Mouse (Mus musculus) heart, embryonic 15.5 days (tissue): ENCODE results near the gene Lingo1. TPM values are rescaled to one million over a fixed set of nuclear protein-coding genes. Genes with fewer than 3 reads are reported as not detected.

ENCODE experiments used
- ATAC-seq: fragments of 200-750 bp; cut with Nextera tagmentation; replicated peaks from 2 replicates; pipeline ENCODE4 v1.8.0; 2017; ENCODE audit warnings: low read depth, moderate TSS enrichment; ENCODE audit not compliant: insufficient number of reproducible peaks, insufficient read depth, low FRiP score
- H3K27ac ChIP-seq: fragments of 300-500 bp; sonication (generic); 2 replicates; pipeline ENCODE4 v1.5.1; 2015; ENCODE audit warnings: mild to moderate bottlenecking, inconsistent platforms
- H3K27me3 ChIP-seq: fragments of 300-500 bp; sonication (generic); 2 replicates; pipeline ENCODE4 v1.6.1; 2015; ENCODE audit warnings: inconsistent platforms
- H3K36me3 ChIP-seq: fragments of 300-500 bp; sonication (generic); 2 replicates; pipeline ENCODE4 v1.6.1; 2015; ENCODE audit warnings: mild to moderate bottlenecking, inconsistent platforms
- H3K4me1 ChIP-seq: fragments of 300-500 bp; sonication (generic); replicated peaks from 2 replicates; pipeline ENCODE4 v1.6.1; 2015; ENCODE audit warnings: inconsistent platforms
- H3K4me2 ChIP-seq: fragments of 300-500 bp; sonication (generic); 2 replicates; pipeline ENCODE4 v1.6.1; 2015; ENCODE audit warnings: inconsistent platforms, mild to moderate bottlenecking, moderate library complexity
- H3K4me3 ChIP-seq: fragments of 300-500 bp; sonication (generic); 2 replicates; pipeline ENCODE4 v1.5.1; 2015; ENCODE audit warnings: mild to moderate bottlenecking, inconsistent platforms
- H3K9ac ChIP-seq: fragments of 300-500 bp; sonication (generic); 2 replicates; pipeline ENCODE4 v1.6.1; 2015; ENCODE audit warnings: mild to moderate bottlenecking, inconsistent platforms
- H3K9me3 ChIP-seq: fragments of 300-500 bp; sonication (generic); replicated peaks from 2 replicates; pipeline ENCODE4 v1.6.1; 2016; ENCODE audit warnings: inconsistent platforms
- WGBS: fragments of 180-500 bp; shearing (Covaris S2); methylation state at CpG from one replicate; pipeline ENCODE4 v1.1.7; 2015; ENCODE audit warnings: mixed read lengths; 5-methylcytosine and 5-hydroxymethylcytosine counted together
- polyA plus RNA-seq: library from polyadenylated mRNA; unstranded; fragments of >200 nt; fragmentation: Nextera tagmentation; extraction: Ambion mirVana; gene quantifications from 2 replicates; pipeline ENCODE4 v1.2.1, GENCODE M21; 2015

Gene Lingo1
- polyA plus RNA-seq, 1 experiment from 2014 or later, result 2.3 TPM

DNA sequence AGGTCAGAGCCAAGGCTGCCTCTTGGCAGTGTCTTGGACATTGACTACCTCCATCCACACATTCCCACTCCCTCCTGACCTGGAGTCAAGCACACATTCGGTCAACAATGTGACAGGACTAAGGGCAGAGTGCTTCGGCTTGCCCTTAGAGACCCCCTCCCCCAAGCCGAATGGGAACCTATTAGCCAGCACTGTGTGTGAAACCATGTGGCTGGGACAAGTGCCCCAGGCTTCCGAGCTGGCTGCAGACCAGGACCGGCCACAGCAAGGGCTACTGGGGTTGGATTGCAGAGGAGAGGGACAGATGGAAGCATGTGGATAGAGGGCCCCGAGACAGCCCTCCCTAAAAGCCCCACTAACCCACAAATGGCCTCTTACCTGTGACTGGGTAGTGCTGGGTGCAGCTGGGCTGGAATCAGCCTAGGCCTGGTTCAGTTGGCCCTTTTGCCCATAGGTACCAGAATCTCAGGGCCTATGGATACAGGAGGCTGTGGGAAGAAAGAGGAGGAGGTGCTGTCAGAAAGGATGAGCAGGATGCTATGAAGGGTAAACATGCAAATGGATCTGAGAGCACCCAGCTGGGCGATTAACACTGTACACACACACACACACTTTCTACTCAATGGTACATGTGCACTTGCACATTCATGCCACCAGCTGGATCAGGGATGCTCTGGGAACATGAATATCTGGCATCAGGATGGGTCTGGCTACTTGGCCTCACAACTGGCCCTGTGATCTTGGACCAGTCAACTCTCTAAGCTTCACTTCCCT, 20.9 kb downstream of the Lingo1 start:
- Histone ChIP-seq H3K36me3 (no peaks in the 10 kb centered on the region), H3K27me3 (peaks cover 70% of the 10 kb centered on the region), H3K27ac (no peak overlapping the region), H3K4me3 (no peak overlapping the region), H3K4me1 (no peaks in the 10 kb centered on the region), H3K9ac (no peak overlapping the region), H3K4me2 (no peak overlapping the region), H3K9me3 (no peaks in the 10 kb centered on the region)
- 58% methylated on average over 7 of the region's 7 CpGs for WGBS
- ATAC-seq, result no peak

- ATAC-seq, result no peak
- Histone ChIP-seq H3K27me3 (peaks cover 77% of the 10 kb centered on the region), H3K4me1 (no peaks in the 10 kb centered on the region), H3K4me2 (no peak overlapping the region), H3K9me3 (no peaks in the 10 kb centered on the region), H3K4me3 (no peak overlapping the region), H3K36me3 (no peaks in the 10 kb centered on the region), H3K9ac (no peak overlapping the region), H3K27ac (no peak overlapping the region)
- WGBS, result 31% methylated on average over 6 of the region's 6 CpGs
These were observed 22.0 kb downstream of the Lingo1 start for GRCm38 (mm10) chr9:56774231-56774630.

DNA sequence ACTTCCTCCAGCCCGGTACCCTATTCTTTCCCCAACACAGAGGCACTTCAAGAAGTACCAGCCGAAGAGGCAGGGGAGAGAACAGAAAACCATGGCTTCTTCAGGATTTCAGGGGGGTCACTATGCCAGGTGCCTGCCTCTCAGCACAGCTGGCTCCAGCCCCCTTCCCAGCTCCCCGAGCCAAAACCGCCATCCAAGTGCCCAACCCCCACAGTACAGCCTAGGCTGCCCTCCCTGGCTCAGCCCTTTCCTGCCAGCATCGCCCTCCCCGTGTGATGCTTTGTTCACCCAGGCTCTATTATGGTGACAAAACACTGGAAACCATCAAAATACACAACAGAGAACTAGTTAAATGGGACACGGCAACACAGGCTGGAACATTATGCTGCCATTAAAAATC, 22.6 kb downstream of the Lingo1 start:
- Histone ChIP-seq H3K9ac (no peak overlapping the region), H3K36me3 (no peaks in the 10 kb centered on the region), H3K4me1 (no peaks in the 10 kb centered on the region), H3K9me3 (no peaks in the 10 kb centered on the region), H3K4me3 (no peak overlapping the region), H3K27ac (no peak overlapping the region), H3K27me3 (peaks cover 75% of the 10 kb centered on the region), H3K4me2 (no peak overlapping the region)
- WGBS, result 78% methylated on average over 7 of the region's 7 CpGs
- ATAC-seq, result no peak

DNA sequence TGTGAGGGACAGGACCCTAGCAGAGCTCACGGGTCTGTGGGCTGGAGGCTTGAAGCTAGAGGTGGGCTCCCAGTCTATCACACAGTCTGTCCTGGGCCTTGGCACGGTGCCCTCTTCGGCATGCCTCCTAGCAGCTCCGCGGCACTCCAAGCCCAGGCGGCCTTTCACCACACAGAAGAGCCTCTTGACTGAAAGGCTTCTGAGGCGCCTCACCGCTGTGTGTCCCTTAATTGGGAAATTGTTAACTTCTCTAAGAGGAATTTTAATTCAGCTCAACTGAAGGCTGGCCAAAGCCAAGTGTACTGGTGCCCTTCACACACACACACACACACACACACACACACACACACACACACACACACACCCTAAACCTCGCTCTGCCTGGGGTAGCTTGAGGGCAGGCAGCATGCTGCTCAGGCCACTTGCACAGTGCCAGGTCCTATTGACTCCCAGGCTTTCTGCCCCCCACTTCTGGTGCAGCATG, 28.6 kb downstream of the Lingo1 start:
- peaks cover 73% of the 10 kb centered on the region for H3K27me3 ChIP-seq
- no peaks in the 10 kb centered on the region for H3K36me3 ChIP-seq
- no peak overlapping the region for H3K4me2 ChIP-seq
- no peaks in the 10 kb centered on the region for H3K9me3 ChIP-seq
- no peak overlapping the region for H3K27ac ChIP-seq
- no peak overlapping the region for H3K4me3 ChIP-seq
- ATAC-seq, result peak; percentile 61
- H3K9ac ChIP-seq, result no peak overlapping the region
- 33% methylated on average over 9 of the region's 9 CpGs for WGBS
- peaks cover 13% of the 10 kb centered on the region for H3K4me1 ChIP-seq

- Histone ChIP-seq H3K9me3 (no peaks in the 10 kb centered on the region), H3K4me1 (peaks cover 13% of the 10 kb centered on the region), H3K4me2 (no peak overlapping the region), H3K27ac (no peak overlapping the region), H3K4me3 (no peak overlapping the region), H3K9ac (no peak overlapping the region), H3K27me3 (peaks cover 67% of the 10 kb centered on the region), H3K36me3 (no peaks in the 10 kb centered on the region)
- ATAC-seq, result no peak
- 62% methylated on average over 11 of the region's 11 CpGs for WGBS
These were observed 29.5 kb downstream of the Lingo1 start for GRCm38 (mm10) chr9:56766629-56767357.

- 86% methylated on average over 9 of the region's 9 CpGs for WGBS
- H3K27me3 ChIP-seq, result peaks cover 79% of the 10 kb centered on the region
- no peak overlapping the region for H3K27ac ChIP-seq
These were observed 34.1 kb downstream of the Lingo1 start for GRCm38 (mm10) chr9:56762106-56762562.

DNA sequence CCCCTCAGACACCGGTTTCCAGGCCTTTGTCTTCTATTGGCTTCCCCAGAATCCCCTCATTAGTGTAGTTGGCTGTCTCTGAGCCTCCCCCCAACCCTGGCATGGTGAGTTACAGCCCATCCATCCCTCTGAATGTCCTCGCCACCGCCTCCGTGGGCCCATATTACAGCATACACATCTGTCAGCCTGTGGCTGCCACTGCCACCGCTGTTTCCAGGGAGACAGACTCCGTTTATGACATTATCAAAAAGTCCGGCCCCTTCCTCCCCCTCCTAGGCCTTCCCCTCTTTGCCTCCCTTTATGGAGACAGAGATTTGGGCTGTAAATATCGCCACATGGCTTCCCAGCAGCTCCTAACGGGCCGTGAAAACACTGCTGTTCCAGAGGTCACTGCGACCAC, 38.5 kb downstream of the Lingo1 start:
- no peaks in the 10 kb centered on the region for H3K36me3 ChIP-seq
- H3K27me3 ChIP-seq, result peaks cover 57% of the 10 kb centered on the region
- WGBS, result 34% methylated on average over 11 of the region's 11 CpGs
- H3K4me3 ChIP-seq, result no peak overlapping the region
- ATAC-seq, result no peak
- H3K4me2 ChIP-seq, result no peak overlapping the region
- no peak overlapping the region for H3K9ac ChIP-seq
- H3K4me1 ChIP-seq, result no peaks in the 10 kb centered on the region
- no peaks in the 10 kb centered on the region for H3K9me3 ChIP-seq
- H3K27ac ChIP-seq, result no peak overlapping the region

More at GRCm38 (mm10) chr9:56762106-56762562, 34.1 kb downstream of the Lingo1 start:
- Histone ChIP-seq H3K9me3 (no peaks in the 10 kb centered on the region), H3K4me1 (0 out of 2 replicates have a peak, but pooled peaks cover 1% of the 10 kb centered on the region), H3K4me3 (no peak overlapping the region), H3K36me3 (no peaks in the 10 kb centered on the region), H3K4me2 (no peak overlapping the region), H3K9ac (no peak overlapping the region)
- ATAC-seq, result no peak

DNA sequence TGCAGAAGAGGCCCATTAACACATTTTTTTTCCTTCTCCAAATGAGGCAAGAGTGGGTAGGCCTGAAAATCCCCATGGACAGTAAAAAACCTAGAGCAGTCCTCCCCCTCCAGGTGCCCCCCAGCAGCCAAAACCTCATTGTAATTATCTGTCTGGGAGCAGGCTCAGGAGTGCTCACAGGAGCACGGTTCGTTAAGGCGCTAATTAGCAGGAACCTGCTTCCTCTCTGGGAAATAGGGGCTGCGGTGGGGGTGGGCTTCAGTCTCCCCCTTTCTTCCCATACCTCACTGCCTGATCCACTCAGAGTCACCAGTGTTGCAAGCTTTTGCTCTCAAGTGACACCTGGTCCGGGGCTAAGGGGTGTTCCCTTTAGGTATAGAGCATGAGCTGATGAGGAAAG, 41.1 kb downstream of the Lingo1 start:
- ATAC-seq, result no peak
- no peak overlapping the region for H3K4me2 ChIP-seq
- H3K9me3 ChIP-seq, result no peaks in the 10 kb centered on the region
- H3K9ac ChIP-seq, result no peak overlapping the region
- no peaks in the 10 kb centered on the region for H3K4me1 ChIP-seq
- H3K4me3 ChIP-seq, result no peak overlapping the region
- H3K27ac ChIP-seq, result no peak overlapping the region
- H3K27me3 ChIP-seq, result peaks cover 43% of the 10 kb centered on the region
- H3K36me3 ChIP-seq, result no peaks in the 10 kb centered on the region
- 78% methylated on average over 5 of the region's 5 CpGs for WGBS

DNA sequence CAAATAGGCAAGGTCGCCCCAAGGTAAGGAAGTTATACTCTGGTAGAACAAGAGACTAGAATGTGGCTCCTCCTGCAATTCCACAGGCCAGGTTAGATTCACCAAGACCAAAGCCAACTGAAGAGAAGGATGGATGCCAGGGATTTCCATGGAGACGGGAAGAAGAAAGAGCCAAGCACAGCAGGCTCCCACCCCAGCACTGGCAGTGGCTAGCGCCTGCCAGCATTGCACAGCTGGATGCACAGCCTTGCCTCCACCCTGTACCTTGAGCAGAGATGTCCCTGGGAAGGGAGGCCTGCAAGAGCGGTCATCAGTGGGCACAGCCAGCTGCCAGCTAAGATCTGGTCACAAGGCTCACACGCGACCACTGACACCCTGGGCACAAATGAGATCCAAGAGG, 42.9 kb downstream of the Lingo1 start:
- Histone ChIP-seq H3K4me1 (no peaks in the 10 kb centered on the region), H3K36me3 (no peaks in the 10 kb centered on the region), H3K4me3 (no peak overlapping the region), H3K9ac (no peak overlapping the region), H3K4me2 (no peak overlapping the region), H3K27me3 (peaks cover 27% of the 10 kb centered on the region), H3K9me3 (no peaks in the 10 kb centered on the region), H3K27ac (no peak overlapping the region)
- ATAC-seq, result no peak
- 70% methylated on average over 6 of the region's 6 CpGs for WGBS

DNA sequence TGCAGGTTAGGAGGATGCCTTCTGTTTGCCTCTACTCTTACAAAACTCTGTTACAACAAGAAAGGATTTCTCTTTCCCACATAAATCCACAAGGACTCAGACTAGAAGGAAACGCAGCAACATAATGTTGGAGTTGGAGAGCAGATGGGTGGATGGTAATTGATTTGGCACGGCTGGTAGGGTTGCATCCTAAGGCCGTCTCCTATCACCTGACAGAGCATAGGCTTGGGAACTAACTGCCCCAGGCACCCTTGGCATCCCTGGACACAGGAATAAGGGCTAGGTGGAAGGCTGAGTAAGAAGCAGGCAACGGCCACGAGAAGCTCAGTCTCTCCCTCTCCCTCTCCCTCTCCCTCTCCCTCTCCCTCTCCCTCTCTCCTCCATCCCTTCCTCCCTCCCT, 48.2 kb downstream of the Lingo1 start:
- no peak overlapping the region for H3K9ac ChIP-seq
- 72% methylated on average over 5 of the region's 5 CpGs for WGBS
- no peak overlapping the region for H3K27ac ChIP-seq
- no peaks in the 10 kb centered on the region for H3K4me1 ChIP-seq
- no peaks in the 10 kb centered on the region for H3K36me3 ChIP-seq
- no peak for ATAC-seq
- no peak overlapping the region for H3K4me2 ChIP-seq
- H3K27me3 ChIP-seq, result peaks cover 12% of the 10 kb centered on the region
- no peaks in the 10 kb centered on the region for H3K9me3 ChIP-seq
- no peak overlapping the region for H3K4me3 ChIP-seq

DNA sequence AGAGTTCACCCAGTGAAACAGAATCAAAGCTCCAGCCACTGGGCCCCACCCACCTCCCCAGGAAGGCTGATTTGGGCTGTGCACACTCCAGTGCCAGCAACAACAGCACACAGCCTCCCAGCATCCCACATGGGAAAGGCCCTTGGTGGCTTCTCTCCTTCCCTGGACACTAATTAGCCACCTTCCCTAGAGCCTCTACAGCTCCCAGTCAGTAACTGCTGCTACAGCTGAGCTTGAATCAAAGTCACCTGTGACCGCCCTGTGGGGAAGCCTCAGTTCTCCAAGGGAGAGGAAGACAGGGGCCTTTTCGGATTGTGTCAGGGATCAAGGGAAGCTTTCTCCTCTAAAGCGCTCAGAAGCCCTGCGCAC, 49.4 kb downstream of the Lingo1 start:
- H3K4me3 ChIP-seq, result no peak overlapping the region
- no peaks in the 10 kb centered on the region for H3K36me3 ChIP-seq
- no peak overlapping the region for H3K9ac ChIP-seq
- WGBS, result 74% methylated on average over 4 of the region's 4 CpGs
- no peaks in the 10 kb centered on the region for H3K9me3 ChIP-seq
- H3K4me2 ChIP-seq, result no peak overlapping the region
- H3K4me1 ChIP-seq, result no peaks in the 10 kb centered on the region
- no peak for ATAC-seq
- H3K27ac ChIP-seq, result no peak overlapping the region
- H3K27me3 ChIP-seq, result peaks cover 11% of the 10 kb centered on the region
